Mouse (Mus musculus) adrenal gland, postnatal 36 days (tissue): ENCODE results near the gene Efna1. TPM values are rescaled to one million over a fixed set of nuclear protein-coding genes. Genes with fewer than 3 reads are reported as not detected.
A peak's percentile ranks its signal among the peaks of the same experiment; 100 is the strongest.

Experiments
- DNase-seq, 2 experiments: peaks; one replicate each; pipeline ENCODE4 v3.0.0; 2021; ENCODE audit warnings: mixed read lengths in 1 of 2
- total RNA-seq, 2 experiments: library from RNA; stranded (reverse); gene quantifications; 2 replicates each; pipeline ENCODE4 v1.2.3; 2021

Gene Efna1
- total RNA-seq, 2 experiments from 2014 or later, result 9.8 to 12.5 TPM

DNA sequence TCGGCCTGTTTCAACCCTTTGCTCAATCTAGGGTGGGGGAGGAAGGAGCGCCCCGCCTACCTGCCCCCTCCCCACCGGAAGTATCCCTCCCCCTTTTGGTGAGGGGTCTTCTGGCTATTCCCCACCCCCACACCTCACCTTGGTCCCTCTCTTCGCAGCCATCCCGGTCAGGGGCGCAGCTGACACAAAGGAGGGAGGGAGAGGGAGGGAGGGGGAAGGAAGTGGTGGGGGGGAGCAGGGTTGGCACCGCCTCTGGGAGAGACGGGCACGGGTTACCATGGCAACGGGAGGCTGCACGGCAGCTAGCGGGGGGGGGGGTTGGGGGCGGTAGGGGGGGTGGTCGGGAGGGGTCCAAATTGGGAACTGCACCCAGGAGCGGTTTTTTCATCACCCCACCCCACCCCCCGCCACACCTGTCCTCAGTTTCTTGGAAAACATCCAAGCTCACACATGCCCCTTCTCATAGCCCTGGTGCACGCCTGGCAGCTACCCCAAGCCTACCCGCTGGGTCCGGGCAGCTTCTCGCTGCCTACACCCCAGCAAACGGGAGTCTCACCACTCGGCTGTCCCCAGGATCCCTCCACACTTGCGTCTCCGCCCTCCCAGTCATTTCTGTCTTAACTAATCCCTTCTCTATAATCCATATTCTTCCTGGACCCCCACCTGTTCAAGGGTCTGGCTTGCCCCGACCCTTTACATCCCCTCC is 35.8 kb downstream of the Efna1 start:
- no peak for DNase-seq

GRCm38 (mm10) chr3:89244158-89244981 is 36.6 kb downstream of the Efna1 start:
- peak in 1 of 2 experiments; percentile 28 for DNase-seq

DNA sequence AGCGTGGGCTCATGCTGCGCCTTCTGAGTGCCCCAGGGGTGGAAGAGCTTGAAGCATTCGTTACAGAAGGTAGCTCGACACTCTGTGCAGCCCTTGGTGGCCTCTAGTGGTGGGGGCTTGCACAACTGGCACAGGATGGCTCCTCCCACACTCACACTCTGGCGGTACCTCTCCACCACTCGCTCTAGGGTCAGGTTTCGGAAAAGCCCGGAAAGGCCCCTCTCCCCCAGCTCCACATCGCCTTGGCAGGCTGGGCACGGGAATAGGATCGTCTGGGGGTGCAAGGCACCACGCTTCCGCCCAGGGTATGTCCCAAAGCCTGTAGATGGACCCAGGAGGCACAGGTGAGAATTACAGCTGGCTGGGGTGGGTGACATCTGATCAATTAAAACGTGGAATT is 37.3 kb downstream of the Efna1 start:
- DNase-seq, result no peak

DNA sequence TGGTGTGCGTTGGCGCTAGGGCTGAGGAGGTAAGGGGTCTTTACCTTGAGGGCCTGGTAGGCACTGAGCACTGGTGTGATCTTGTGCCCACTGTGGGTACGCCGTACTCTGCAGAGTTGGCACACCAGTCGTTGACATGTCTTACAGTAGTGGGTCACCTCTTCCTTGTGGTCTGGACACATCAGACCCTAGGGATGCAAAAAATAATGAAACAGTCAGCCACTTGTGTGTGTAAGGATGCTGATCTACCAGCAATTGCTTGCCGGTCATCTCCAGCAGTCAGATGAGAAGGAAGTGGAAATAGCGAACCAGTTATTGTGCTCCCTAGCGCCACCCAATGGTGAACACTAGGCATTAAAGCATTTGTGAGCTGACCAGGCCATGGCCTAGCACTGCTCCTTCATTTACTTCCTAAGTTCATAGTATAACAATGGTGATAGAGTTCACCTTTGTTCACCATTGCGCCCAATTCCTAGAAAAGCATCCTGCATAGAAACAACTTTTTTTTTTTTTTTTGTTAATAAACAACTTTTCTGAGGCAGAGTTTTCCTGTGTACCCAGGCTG is 38.5 kb downstream of the Efna1 start:
- DNase-seq, result peak; percentile 48 to 60

GRCm38 (mm10) chr3:89238494-89238893 is 42.4 kb downstream of the Efna1 start:
- no peak for DNase-seq

- no peak for DNase-seq
Observed at GRCm38 (mm10) chr3:89237682-89238081, 43.3 kb downstream of the Efna1 start.

DNA sequence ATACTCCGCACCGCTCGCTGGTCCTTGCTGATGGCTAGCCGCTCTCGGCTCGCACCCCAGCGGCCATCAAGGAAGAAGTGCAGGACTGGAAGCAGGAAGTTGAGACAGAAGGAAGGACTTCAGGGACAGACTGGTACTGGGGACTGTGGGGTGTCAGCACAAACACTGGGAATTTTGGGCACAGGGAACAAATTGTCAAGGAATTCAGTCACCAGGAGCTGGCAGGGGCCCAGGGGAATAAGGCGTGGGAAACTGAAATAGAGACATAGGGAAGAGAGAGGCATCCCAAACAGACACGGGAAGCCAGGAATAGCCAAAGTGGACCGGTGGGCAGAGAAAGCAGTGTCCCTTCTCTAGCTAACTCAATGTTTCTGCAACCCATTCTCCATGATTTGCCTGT is 44.4 kb downstream of the Efna1 start:
- DNase-seq, result no peak

DNA sequence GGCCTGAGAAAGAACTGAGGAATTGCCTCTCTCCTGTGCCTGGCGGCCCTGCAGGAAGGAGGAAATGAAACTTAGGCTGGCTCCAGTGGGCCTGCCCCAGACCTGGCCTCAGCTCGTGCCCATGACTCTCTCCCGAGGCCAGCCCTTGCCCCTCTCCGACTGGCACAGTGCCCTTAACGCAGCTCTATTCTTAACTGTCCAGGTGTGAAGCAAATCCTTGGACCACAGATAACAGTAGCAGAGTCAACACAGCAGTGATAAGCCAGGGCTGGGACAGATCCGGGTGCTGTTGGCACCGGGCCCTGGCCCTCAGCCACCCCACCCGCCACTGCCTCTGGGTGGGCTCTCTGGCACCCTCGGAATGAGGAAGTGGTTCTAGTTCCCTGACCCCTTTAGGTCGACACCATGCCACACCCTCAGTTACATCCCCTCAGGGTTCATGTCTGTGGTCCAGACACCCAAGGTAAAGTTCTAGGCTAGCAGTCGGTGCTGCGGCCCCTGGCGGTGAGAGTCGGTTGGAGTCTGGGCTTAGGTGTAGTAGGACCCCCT is 47.3 kb downstream of the Efna1 start:
- no peak for DNase-seq

DNA sequence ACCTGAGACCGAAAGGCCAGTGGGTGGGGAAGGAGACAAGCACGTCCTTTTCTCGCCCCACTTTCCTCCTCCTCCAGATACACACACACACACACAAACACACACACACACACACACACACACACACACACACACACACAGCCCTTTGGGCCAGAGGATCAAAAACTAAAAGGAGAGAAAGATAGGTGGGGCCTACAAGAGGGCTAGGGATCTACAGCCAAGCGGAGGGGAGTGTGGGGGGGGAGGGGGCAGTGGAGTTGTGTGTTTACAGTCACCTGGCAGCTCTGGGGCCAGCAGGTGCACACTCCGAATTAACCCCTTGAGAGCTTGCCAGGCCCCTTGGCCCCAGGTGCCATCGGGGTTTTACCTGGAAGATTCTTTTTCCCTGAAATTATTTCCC is 48.3 kb downstream of the Efna1 start:
- no peak for DNase-seq

- DNase-seq, result no peak
Observed at GRCm38 (mm10) chr3:89231772-89232275, 49.1 kb downstream of the Efna1 start.

DNA sequence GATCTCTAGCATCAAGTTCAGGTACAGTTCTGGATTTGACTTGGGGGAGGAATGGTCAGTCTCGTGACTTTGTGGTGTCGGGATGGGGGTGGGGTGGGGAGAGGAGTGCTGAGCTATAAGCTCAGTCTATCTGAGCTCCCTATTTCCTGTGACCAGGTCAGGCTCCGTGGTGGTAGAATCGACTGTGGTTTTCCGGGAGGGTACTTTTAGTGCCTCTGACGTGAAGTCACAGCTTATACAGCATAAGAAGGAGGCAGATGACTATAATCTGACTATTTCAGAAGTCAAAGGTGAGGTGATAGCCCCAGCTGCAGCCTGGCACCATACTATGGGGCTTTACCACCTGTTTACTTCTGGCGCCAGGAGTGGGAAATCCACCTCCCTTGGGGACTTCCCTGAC is 49.6 kb downstream of the Efna1 start:
- DNase-seq, result no peak

DNA sequence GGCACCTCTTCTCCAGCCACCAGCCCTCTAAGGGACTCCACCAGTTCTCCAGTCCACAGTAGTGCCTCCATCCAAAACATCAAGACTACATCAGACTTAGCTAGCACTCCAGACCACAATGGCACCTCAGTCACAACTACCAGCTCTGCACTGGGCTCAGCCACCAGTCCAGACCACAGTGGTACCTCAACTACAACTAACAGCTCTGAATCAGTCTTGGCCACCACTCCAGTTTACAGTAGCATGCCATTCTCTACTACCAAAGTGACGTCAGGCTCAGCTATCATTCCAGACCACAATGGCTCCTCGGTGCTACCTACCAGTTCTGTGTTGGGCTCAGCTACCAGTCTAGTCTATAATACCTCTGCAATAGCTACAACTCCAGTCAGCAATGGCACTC is 50.4 kb downstream of the Efna1 start:
- no peak for DNase-seq

DNA sequence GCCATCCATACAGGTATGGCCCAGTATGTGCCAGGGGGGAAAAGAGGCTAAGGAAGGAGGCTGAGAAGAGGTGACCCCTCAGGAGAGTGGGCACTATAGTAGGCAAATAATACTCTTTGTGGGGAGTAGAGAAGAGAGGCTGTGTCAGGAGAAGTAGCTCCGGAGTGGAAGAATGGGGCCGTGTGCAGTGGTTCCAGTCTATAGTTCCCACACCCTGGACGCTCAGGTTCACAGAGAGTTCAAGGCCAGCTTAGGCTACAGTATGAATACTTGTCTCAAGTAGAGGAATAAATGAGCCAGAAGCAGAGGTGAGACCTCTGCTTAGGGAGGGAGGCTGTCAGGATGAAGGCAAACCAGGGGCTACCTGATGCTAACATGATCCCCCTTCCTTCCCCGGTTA is 51.7 kb downstream of the Efna1 start:
- no peak for DNase-seq

DNA sequence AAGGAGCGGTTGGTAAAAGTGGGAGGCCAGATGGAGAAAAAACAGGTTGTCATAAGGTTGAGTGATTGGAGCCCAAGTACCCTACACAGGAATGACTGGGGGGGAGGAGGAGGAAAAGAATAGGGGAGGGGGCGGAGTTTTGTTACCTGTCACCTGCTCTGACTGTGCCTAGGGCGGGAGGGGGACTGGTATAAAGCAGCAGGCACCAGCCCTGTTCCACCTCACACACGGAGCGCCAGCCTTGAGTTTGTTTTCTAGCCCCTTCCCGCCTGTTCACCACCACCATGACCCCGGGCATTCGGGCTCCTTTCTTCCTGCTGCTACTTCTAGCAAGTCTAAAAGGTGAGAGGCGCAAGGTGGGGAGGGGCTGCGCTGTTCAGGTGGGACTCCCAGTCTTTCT is 52.1 kb downstream of the Efna1 start, which contains the start of gene Muc1:
Muc1 (plus strand) TSS at position 222 of the 400 bp plus-strand sequence.
- no peak for DNase-seq

DNA sequence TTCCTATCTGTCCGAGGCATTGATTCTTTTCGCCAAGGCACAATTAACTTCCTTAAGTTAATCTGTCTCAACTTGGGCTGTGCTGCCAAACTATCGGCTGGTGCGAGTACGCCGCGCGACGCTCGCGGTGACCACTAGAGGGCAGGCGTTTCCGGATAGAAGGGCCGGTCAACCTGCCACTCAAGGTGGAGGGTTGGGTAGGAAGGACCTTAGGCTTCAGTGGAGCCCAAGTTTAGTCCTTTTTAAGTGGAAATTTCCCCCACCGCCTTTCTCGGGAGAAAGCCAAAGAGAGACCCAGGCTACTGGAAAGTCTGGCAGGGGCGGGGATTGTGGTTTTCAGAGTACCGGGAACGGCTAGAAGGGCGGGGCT is 52.8 kb downstream of the Efna1 start:
- peak; percentile 89 to 91 for DNase-seq

GRCm38 (mm10) chr3:89227307-89228179 is 53.4 kb downstream of the Efna1 start:
- peak; percentile 92 for DNase-seq

- no peak for DNase-seq
Observed at GRCm38 (mm10) chr3:89226900-89227299, 54.0 kb downstream of the Efna1 start, which contains the start of gene Mtx1. Gene Mtx1 (minus strand): TSS chr3:89227088.

DNA sequence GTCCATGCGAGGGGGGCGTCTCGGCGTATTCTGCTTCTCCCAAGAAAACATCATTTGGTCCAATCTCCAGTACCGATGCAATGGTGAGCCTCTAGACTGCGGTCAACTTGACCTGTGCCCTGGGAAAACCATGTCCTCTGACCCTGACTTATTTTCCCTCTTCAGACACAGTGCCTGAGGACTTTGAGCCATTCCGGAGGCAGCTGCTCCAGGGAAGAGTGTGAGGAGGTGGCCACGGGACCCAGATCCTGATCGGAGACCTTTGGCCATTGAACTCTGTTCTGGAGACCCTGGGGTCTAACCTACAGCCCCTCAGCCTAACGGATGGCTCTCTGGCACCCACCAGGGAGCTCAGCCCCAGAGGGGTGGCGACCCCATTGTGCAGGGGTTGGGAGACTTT is 54.6 kb downstream of the Efna1 start:
- no peak for DNase-seq

- DNase-seq, result no peak
Observed at GRCm38 (mm10) chr3:89225918-89226317, 55.0 kb downstream of the Efna1 start.

GRCm38 (mm10) chr3:89225321-89225815 is 55.6 kb downstream of the Efna1 start:
- no peak for DNase-seq

GRCm38 (mm10) chr3:89224796-89225195 is 56.1 kb downstream of the Efna1 start:
- no peak for DNase-seq
